Mouse (Mus musculus) activated CD4-positive, CD25-positive, alpha-beta regulatory T cell (primary cell): Measurements from ENCODE around the gene Nifk. TPM values are rescaled to one million over a fixed set of nuclear protein-coding genes. Genes with fewer than 3 reads are reported as not detected.

ENCODE experiments used
- polyA plus RNA-seq, 2 experiments: library from polyadenylated mRNA; unstranded; fragments of 100-300 nt; shearing (Covaris generic); gene quantifications; one replicate each; pipeline ENCODE4 v1.2.1; 2017

Nifk gene
- 10 to 100 TPM; 54.9 to 89.2 TPM for polyA plus RNA-seq

GRCm38 (mm10) chr1:118321661-118322201 is at the start of gene Nifk:
Gene Nifk, plus strand, starts transcription at chr1:118321839.

GRCm38 (mm10) chr1:118311622-118312326 is 9.9 kb upstream of the Nifk start, which contains the start of gene Tsn:
Gene Tsn, minus strand, starts transcription at chr1:118311739.

Other genes starting within 250 kb of the Nifk start
- not detected for gene Gm29106, start 145.3 kb upstream of the Nifk start, polyA plus RNA-seq
- 100 to 1,000 TPM; 194 to 201 TPM for gene Tsn, start 10.1 kb upstream of the Nifk start, polyA plus RNA-seq
- gene Clasp1, start 67.2 kb downstream of the Nifk start, polyA plus RNA-seq, result 10 to 100 TPM; 22.5 to 23.5 TPM